Mouse (Mus musculus): ENCODE data around the gene Zfp423. TPM values are rescaled to one million over a fixed set of nuclear protein-coding genes. Genes with fewer than 3 reads are reported as not detected.

The Zfp423 gene
- total and polyA plus RNA-seq, 3 experiments, result not detected

DNA sequence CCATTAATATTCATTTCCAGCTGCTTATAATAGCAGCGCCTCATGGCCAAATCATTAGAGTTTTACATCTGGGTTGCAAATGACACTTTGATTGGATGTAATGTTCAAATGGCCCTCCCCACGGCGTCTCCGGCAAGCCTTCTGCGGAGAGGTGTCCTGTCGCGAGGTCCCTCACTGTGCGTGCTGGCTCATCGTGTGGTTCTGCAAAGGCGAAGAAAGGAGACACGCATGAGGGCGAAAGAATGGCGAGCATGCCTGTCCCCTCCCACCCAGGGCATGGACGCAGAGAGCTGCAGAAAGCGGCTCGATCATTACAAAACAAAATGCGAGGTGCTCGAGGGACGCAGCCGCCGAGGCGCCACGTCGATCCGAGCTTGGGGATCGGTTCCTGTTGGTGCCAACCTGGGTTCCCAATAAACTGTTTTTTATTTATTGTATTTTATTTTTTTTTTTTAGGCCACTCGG lies 297.1 kb downstream of the Zfp423 start:
- Histone ChIP-seq H3K9ac (ENCODE audit: control insufficient read depth, low read depth, low read length, poor library complexity, severe bottlenecking) (no peak overlapping the region), H3K4me3 (ENCODE audit: control insufficient read depth in 1 of 2, insufficient read depth in 1 of 2, low read depth in 2 of 2, low read length in 2 of 2) (no peak overlapping the region), H3K27ac (ENCODE audit: control insufficient read depth, low read depth, low read length) (no peak overlapping the region), H3K36me3 (ENCODE audit: control insufficient read depth in 1 of 2, insufficient read depth in 2 of 2, low read length in 2 of 2) (no peaks in the 10 kb centered on the region), H3K27me3 (ENCODE audit: control insufficient read depth in 1 of 2, insufficient read depth in 2 of 2, low read length in 2 of 2) (no peaks in the 10 kb centered on the region), H3K79me2 (ENCODE audit: control insufficient read depth, insufficient read depth, low read length, poor library complexity) (no peaks in the 10 kb centered on the region), H3K9me3 (replicated peaks; ENCODE audit: insufficient read depth, low read length) (no peaks in the 10 kb centered on the region), H3K4me1 (ENCODE audit: control insufficient read depth in 1 of 2, insufficient read depth in 2 of 2, low read length in 2 of 2) (no peaks in the 10 kb centered on the region)
- TF ChIP-seq SIN3A (IDR thresholded peaks at IDR 0.05; ENCODE audit: low read length), result no peak
- TF ChIP-seq CHD1 (IDR thresholded peaks at IDR 0.05; ENCODE audit: low read depth, low read length), result no peak
- TF ChIP-seq ELF1 (IDR thresholded peaks at IDR 0.05; ENCODE audit: low read depth, low read length), result no peak
- no peak for TF ChIP-seq RAD21 (IDR thresholded peaks at IDR 0.05; ENCODE audit: low read depth, low read length)
- no peak for DNase-seq (ENCODE audit: low read depth, low spot score)

GRCm38 (mm10) chr8:87660916-87661910 lies 298.2 kb downstream of the Zfp423 start:
- H3K79me2 ChIP-seq (ENCODE audit: control insufficient read depth, insufficient read depth, low read length, poor library complexity), result no peaks in the 10 kb centered on the region
- no peak overlapping the region for H3K27ac ChIP-seq (ENCODE audit: control insufficient read depth, low read depth, low read length)
- no peak overlapping the region for H3K9ac ChIP-seq (ENCODE audit: control insufficient read depth, low read depth, low read length, poor library complexity, severe bottlenecking)
- H3K9me3 ChIP-seq (replicated peaks; ENCODE audit: insufficient read depth, low read length), result no peaks in the 10 kb centered on the region
- no peak for TF ChIP-seq HCFC1 (IDR thresholded peaks at IDR 0.05; ENCODE audit: low read depth, low read length)
- no peak for TF ChIP-seq MEF2A (IDR thresholded peaks at IDR 0.05; ENCODE audit: extremely low read depth, insufficient replicate concordance, low read depth, low read length, poor library complexity, severe bottlenecking)
- TF ChIP-seq UBTF (IDR thresholded peaks at IDR 0.05; ENCODE audit: borderline replicate concordance, insufficient read depth, low read depth, low read length), result no peak
- TF ChIP-seq RAD21 (IDR thresholded peaks at IDR 0.05; ENCODE audit: low read depth, low read length), result no peak
- no peak for TF ChIP-seq BHLHE40 (IDR thresholded peaks at IDR 0.05; ENCODE audit: borderline replicate concordance, low read depth, low read length)
- no peak for TF ChIP-seq GABPA (IDR thresholded peaks at IDR 0.05; ENCODE audit: low read depth, low read length)
- TF ChIP-seq RCOR1 (IDR thresholded peaks at IDR 0.05; ENCODE audit: low read depth, low read length), result no peak
- TF ChIP-seq MAX (IDR thresholded peaks at IDR 0.05; ENCODE audit: low read length), result no peak
- no peak for TF ChIP-seq USF1 (IDR thresholded peaks at IDR 0.05; ENCODE audit: low read depth, low read length)
- TF ChIP-seq MAFK (IDR thresholded peaks at IDR 0.05; ENCODE audit: borderline replicate concordance, low read depth, low read length), result no peak
- no peak for TF ChIP-seq TBP (IDR thresholded peaks at IDR 0.05; ENCODE audit: low read depth, low read length)
- no peak overlapping the region for H3K4me3 ChIP-seq (ENCODE audit: control insufficient read depth in 1 of 2, insufficient read depth in 1 of 2, low read depth in 2 of 2, low read length in 2 of 2)
- H3K4me1 ChIP-seq (ENCODE audit: control insufficient read depth in 1 of 2, insufficient read depth in 2 of 2, low read length in 2 of 2), result no peaks in the 10 kb centered on the region
- no peaks in the 10 kb centered on the region for H3K36me3 ChIP-seq (ENCODE audit: control insufficient read depth in 1 of 2, insufficient read depth in 2 of 2, low read length in 2 of 2)
- H3K27me3 ChIP-seq (ENCODE audit: control insufficient read depth in 1 of 2, insufficient read depth in 2 of 2, low read length in 2 of 2), result no peaks in the 10 kb centered on the region
- DNase-seq (ENCODE audit: low read depth, low spot score), result no peak
